Mouse (Mus musculus) heart, embryonic 11.5 days (tissue): ENCODE measurements around the gene Nsg2. TPM values are rescaled to one million over a fixed set of nuclear protein-coding genes. Genes with fewer than 3 reads are reported as not detected.
"Not testable (repeated sequence)": the region's sequence is repeated elsewhere in the genome, so short reads cannot be mapped to it uniquely, and the experiment has no call there.

Experiments
- ATAC-seq: fragments of 200-750 bp; cut with Nextera tagmentation; replicated peaks from 2 replicates; pipeline ENCODE4 v1.8.0; 2017; ENCODE audit warnings: moderate library complexity; ENCODE audit not compliant: insufficient number of reproducible peaks, low FRiP score, low TSS enrichment
- H3K27ac ChIP-seq: fragments of 300-500 bp; sonication (generic); 2 replicates; pipeline ENCODE4 v1.5.1; 2014; ENCODE audit warnings: mild to moderate bottlenecking, low read depth, low read length
- H3K27me3 ChIP-seq: fragments of 300-500 bp; sonication (generic); 2 replicates; pipeline ENCODE4 v1.6.1; 2014; ENCODE audit warnings: mild to moderate bottlenecking, low read length, mixed read lengths; ENCODE audit not compliant: control insufficient read depth, insufficient read depth
- H3K36me3 ChIP-seq: fragments of 300-500 bp; sonication (generic); 2 replicates; pipeline ENCODE4 v1.6.1; 2014; ENCODE audit warnings: mild to moderate bottlenecking, low read length, moderate library complexity, mixed read lengths; ENCODE audit not compliant: control insufficient read depth, insufficient read depth
- H3K4me1 ChIP-seq: fragments of 300-500 bp; sonication (generic); 2 replicates; pipeline ENCODE4 v1.6.1; 2014; ENCODE audit warnings: low read length; ENCODE audit not compliant: control insufficient read depth, insufficient read depth
- H3K4me2 ChIP-seq: fragments of 300-500 bp; sonication (generic); 2 replicates; pipeline ENCODE4 v1.6.1; 2014; ENCODE audit warnings: mild to moderate bottlenecking, moderate library complexity
- H3K4me3 ChIP-seq: fragments of 300-500 bp; sonication (generic); 2 replicates; pipeline ENCODE4 v1.5.1; 2014; ENCODE audit warnings: low read depth, low read length
- H3K9ac ChIP-seq: fragments of 300-500 bp; sonication (generic); 2 replicates; pipeline ENCODE4 v1.6.1; 2014; ENCODE audit warnings: mild to moderate bottlenecking, low read depth, low read length, moderate library complexity
- H3K9me3 ChIP-seq: fragments of 300-500 bp; sonication (generic); replicated peaks from 2 replicates; pipeline ENCODE4 v1.6.1; 2016; ENCODE audit warnings: low read length; ENCODE audit not compliant: control insufficient read depth
- WGBS: fragments of 180-500 bp; shearing (Covaris S2); extraction: QIAGEN DNeasy Blood & Tissue Kit; methylation state at CpG from one replicate; pipeline ENCODE4 v1.1.7; 2014; ENCODE audit not compliant: insufficient replicate concordance; 5-methylcytosine and 5-hydroxymethylcytosine counted together
- polyA plus RNA-seq: library from polyadenylated mRNA; unstranded; fragments of >200 nt; fragmentation: Nextera tagmentation; extraction: Ambion mirVana; gene quantifications from 2 replicates; pipeline ENCODE4 v1.2.1, GENCODE M21; 2014

Nsg2 gene
- polyA plus RNA-seq, 1 experiment from 2014 or later = 0.82 TPM

GRCm38 (mm10) chr11:32008049-32008448 lies 7.8 kb downstream of the Nsg2 start:
- H3K27ac ChIP-seq, H3K36me3 ChIP-seq, ATAC-seq, H3K9me3 ChIP-seq, H3K4me2 ChIP-seq, H3K27me3 ChIP-seq, H3K9ac ChIP-seq, H3K4me3 ChIP-seq, H3K4me1 ChIP-seq: not testable (repeated sequence)
- 84% methylated on average over 3 of the region's 3 CpGs for WGBS

DNA sequence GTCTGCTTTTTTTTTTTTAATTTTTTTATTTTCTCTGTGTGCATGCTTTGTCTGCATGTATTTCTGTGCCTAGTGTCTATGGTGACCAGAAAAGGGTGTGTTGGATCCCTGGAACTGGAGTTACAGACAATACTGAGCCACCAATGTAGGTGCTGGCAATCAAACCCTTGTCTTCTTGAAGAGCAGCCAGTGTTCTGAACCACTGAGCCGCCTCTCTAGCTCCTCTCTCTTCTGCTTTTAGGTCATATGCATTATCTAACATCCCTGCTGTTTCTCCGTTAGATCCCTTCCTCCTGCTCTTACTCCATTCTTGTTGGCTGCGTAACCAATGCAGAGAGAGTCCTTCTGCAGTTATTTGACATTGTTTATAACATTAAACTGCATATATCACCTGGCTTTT lies 8.6 kb downstream of the Nsg2 start:
- Histone ChIP-seq H3K27ac (no peak overlapping the region), H3K36me3 (no peaks in the 10 kb centered on the region; the same call in 1 of the 2 replicates), H3K27me3 (no peaks in the 10 kb centered on the region), H3K4me1 (peaks cover 4% of the 10 kb centered on the region; the same call in 1 of the 2 replicates), H3K4me2 (no peak overlapping the region), H3K9ac (no peak overlapping the region), H3K4me3 (no peak overlapping the region), H3K9me3 (peaks cover 2% of the 10 kb centered on the region; the same call in 1 of the 2 replicates)
- no peak for ATAC-seq
- WGBS = 72% methylated on average over 3 of the region's 3 CpGs

DNA sequence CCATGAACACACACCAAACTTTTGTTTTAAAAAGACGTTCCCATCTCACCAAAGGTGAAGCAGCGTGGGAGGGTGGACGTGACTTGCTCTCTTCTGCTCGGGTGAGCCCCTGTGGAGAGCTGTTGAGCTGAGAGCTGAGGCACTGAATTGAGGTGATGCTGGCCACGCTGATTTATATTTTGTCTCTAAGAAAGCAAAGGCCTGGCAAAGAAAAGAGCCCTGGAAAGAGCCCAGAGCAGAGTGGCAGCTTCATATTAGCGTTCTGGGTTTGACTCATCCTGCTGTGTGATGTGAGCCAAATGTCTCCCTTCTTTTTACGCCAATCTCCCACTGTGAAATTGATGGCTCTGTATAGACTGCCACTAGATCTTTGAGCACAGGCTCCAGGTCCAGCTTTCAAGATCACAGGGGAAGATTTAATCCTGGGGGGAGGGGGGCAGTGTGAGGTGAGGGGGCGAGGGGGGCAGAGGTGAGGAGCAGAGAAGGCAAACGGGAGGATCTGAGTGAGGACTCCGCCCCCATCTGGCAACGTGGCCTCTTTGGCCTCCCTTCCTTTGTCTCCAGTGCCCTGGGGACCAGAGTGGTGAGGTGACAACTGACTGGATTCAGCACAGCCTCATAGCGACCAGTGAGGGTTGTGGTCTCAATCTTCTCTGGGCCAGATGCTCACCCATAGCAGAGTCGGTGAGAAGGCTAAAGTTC lies 9.8 kb downstream of the Nsg2 start:
- no peak overlapping the region for H3K4me2 ChIP-seq
- 0 out of 2 replicates have a peak, but pooled peaks have one; percentile 35 for ATAC-seq
- no peak overlapping the region for H3K27ac ChIP-seq
- H3K36me3 ChIP-seq = no peaks in the 10 kb centered on the region; the same call in 1 of the 2 replicates
- 28% methylated on average over 13 of the region's 13 CpGs for WGBS
- peaks cover 4% of the 10 kb centered on the region; the same call in 1 of the 2 replicates for H3K4me1 ChIP-seq
- peaks cover 2% of the 10 kb centered on the region; the same call in 1 of the 2 replicates for H3K9me3 ChIP-seq
- no peaks in the 10 kb centered on the region for H3K27me3 ChIP-seq
- H3K9ac ChIP-seq = no peak overlapping the region
- no peak overlapping the region for H3K4me3 ChIP-seq

DNA sequence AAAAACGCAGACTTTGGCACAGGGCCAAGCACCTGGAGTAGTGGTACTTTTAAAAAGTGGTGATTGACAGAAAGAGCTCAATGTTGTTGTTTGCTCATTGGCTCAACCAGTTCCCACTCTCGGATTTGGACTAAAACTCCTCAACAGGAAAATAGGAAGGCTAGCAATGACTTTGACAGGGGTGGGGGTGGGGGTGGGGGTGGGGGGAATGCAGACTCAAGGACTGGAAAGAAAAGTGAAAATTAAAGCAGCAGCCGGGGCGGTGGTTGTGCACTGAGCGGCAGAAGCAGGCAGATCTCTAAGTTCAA lies 10.4 kb downstream of the Nsg2 start:
- no peak overlapping the region for H3K4me2 ChIP-seq
- peaks cover 4% of the 10 kb centered on the region; the same call in 1 of the 2 replicates for H3K4me1 ChIP-seq
- no peak for ATAC-seq
- no peak overlapping the region for H3K27ac ChIP-seq
- 57% methylated on average over 5 of the region's 5 CpGs for WGBS
- H3K9me3 ChIP-seq = peaks cover 2% of the 10 kb centered on the region; the same call in 1 of the 2 replicates
- no peak overlapping the region for H3K4me3 ChIP-seq
- no peaks in the 10 kb centered on the region; the same call in 1 of the 2 replicates for H3K36me3 ChIP-seq
- H3K27me3 ChIP-seq = no peaks in the 10 kb centered on the region
- H3K9ac ChIP-seq = no peak overlapping the region

DNA sequence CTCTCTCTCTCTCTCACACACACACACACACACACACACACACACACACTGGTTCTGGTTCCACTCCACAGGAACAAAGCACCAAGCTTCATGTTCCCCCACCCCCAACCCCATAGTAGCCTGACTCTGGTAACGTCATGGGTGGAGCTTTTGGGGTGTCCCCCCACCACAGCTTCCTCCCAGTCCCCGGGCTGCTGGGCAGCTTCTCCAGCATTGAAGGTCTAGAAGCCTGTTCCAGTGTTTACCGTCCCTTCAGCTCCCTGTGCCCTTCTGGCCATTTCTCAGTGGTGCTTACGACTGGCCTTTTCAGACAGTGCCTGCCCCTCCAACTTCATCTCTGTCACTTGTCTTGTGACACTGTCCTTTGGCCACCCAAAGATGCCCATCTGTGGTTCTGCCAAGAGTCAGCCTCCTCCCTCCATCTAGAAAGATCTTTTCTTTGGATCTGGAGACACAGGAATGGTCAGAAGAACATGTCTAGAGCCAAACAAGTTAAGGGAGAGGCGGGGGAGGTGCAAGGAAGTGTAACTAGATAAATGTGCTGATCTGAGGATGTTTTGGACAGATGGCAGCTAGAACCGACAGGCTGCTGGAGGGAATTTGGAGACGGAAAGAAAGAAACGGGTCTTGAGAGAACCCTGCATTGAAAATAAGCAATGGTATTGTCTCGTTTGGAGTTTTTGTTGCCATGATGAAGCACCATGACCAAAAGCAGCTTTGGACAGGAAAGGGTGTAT lies 11.8 kb downstream of the Nsg2 start:
- no peaks in the 10 kb centered on the region for H3K36me3 ChIP-seq
- H3K4me3 ChIP-seq = no peak overlapping the region
- no peak overlapping the region for H3K4me2 ChIP-seq
- peaks cover 2% of the 10 kb centered on the region; the same call in 1 of the 2 replicates for H3K9me3 ChIP-seq
- H3K27me3 ChIP-seq = no peaks in the 10 kb centered on the region
- H3K4me1 ChIP-seq = peaks cover 4% of the 10 kb centered on the region; the same call in 1 of the 2 replicates
- no peak for ATAC-seq
- H3K9ac ChIP-seq = no peak overlapping the region
- H3K27ac ChIP-seq = no peak overlapping the region
- 46% methylated on average over 9 of the region's 9 CpGs for WGBS

- H3K27ac ChIP-seq = no peak overlapping the region
- WGBS = 76% methylated on average over 4 of the region's 4 CpGs
- no peak for ATAC-seq
These were observed 12.8 kb downstream of the Nsg2 start for GRCm38 (mm10) chr11:32013014-32013427.

DNA sequence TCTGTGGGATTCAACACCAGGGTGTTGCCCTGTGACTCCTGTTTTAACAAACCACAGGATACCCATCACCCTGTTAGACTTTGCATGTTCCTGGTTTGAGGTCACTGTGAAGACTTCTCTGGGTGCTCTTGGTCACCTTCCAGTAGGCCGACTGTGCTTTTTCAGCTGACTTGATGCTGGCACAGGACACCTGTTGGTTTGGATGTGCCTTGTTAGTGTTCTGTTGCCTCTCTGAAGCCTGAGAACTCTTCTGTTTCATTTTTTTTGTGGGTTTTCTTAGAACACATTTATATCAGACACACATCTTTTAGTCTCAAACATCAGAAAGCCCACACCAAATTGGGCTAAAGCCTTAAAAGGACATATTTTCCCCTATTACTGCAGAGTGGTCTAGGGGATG lies 13.3 kb downstream of the Nsg2 start:
- no peak overlapping the region for H3K4me2 ChIP-seq
- WGBS = 83% methylated on average over 1 of the region's 1 CpGs
- no peak overlapping the region for H3K9ac ChIP-seq
- H3K4me1 ChIP-seq = peaks cover 4% of the 10 kb centered on the region; the same call in 1 of the 2 replicates
- H3K27me3 ChIP-seq = no peaks in the 10 kb centered on the region
- no peak overlapping the region for H3K27ac ChIP-seq
- H3K36me3 ChIP-seq = no peaks in the 10 kb centered on the region
- no peak for ATAC-seq
- no peaks in the 10 kb centered on the region for H3K9me3 ChIP-seq
- no peak overlapping the region for H3K4me3 ChIP-seq

More at GRCm38 (mm10) chr11:32013014-32013427, 12.8 kb downstream of the Nsg2 start:
- peaks cover 4% of the 10 kb centered on the region; the same call in 1 of the 2 replicates for H3K4me1 ChIP-seq
- no peak overlapping the region for H3K4me2 ChIP-seq
- H3K4me3 ChIP-seq = no peak overlapping the region
- H3K9ac ChIP-seq = no peak overlapping the region
- no peaks in the 10 kb centered on the region for H3K27me3 ChIP-seq
- no peaks in the 10 kb centered on the region for H3K9me3 ChIP-seq
- no peaks in the 10 kb centered on the region for H3K36me3 ChIP-seq

GRCm38 (mm10) chr11:32018201-32018600 lies 17.9 kb downstream of the Nsg2 start:
- Histone ChIP-seq H3K9me3 (no peaks in the 10 kb centered on the region), H3K9ac (no peak overlapping the region), H3K4me1 (no peaks in the 10 kb centered on the region), H3K36me3 (no peaks in the 10 kb centered on the region), H3K27me3 (no peaks in the 10 kb centered on the region; the same call in 1 of the 2 replicates), H3K4me3 (no peak overlapping the region), H3K4me2 (no peak overlapping the region), H3K27ac (no peak overlapping the region)
- no peak for ATAC-seq
- 47% methylated on average over 4 of the region's 4 CpGs for WGBS
